Mouse (Mus musculus) liver, embryonic 16.5 days (tissue): ENCODE measurements around the gene Slc1a7. TPM values are rescaled to one million over a fixed set of nuclear protein-coding genes. Genes with fewer than 3 reads are reported as not detected.

ENCODE experiments used
- ATAC-seq: fragments of 200-750 bp; cut with Nextera tagmentation; 2 replicates; pipeline ENCODE4 v1.8.0; 2017; ENCODE audit warnings: low read depth, mild to moderate bottlenecking, moderate number of reproducible peaks, moderate library complexity
- H3K27ac ChIP-seq: fragments of 300-500 bp; sonication (generic); 2 replicates; pipeline ENCODE4 v1.5.1; 2014; ENCODE audit warnings: mild to moderate bottlenecking, low read length
- H3K27me3 ChIP-seq: fragments of 300-500 bp; sonication (generic); 2 replicates; pipeline ENCODE4 v1.6.1; 2014; ENCODE audit warnings: low read depth, low read length, mixed read lengths; ENCODE audit not compliant: control insufficient read depth, insufficient read depth
- H3K36me3 ChIP-seq: fragments of 300-500 bp; sonication (generic); 2 replicates; pipeline ENCODE4 v1.6.1; 2014; ENCODE audit warnings: mild to moderate bottlenecking; ENCODE audit not compliant: control insufficient read depth, insufficient read depth
- H3K4me1 ChIP-seq: fragments of 300-500 bp; sonication (generic); 2 replicates; pipeline ENCODE4 v1.6.1; 2014; ENCODE audit warnings: low read depth, low read length, mixed read lengths; ENCODE audit not compliant: control insufficient read depth
- H3K4me2 ChIP-seq: fragments of 300-500 bp; sonication (generic); 2 replicates; pipeline ENCODE4 v1.6.1; 2014; ENCODE audit warnings: low read depth, low read length, mixed read lengths
- H3K4me3 ChIP-seq: fragments of 300-500 bp; sonication (generic); 2 replicates; pipeline ENCODE4 v1.5.1; 2014; ENCODE audit warnings: low read depth, mild to moderate bottlenecking, low read length
- H3K9ac ChIP-seq: fragments of 300-500 bp; sonication (generic); 2 replicates; pipeline ENCODE4 v1.6.1; 2014; ENCODE audit warnings: low read depth, low read length
- H3K9me3 ChIP-seq: fragments of 300-500 bp; sonication (generic); replicated peaks from 2 replicates; pipeline ENCODE4 v1.6.1; 2016; ENCODE audit warnings: low read length; ENCODE audit not compliant: control insufficient read depth
- WGBS: fragments of 180-500 bp; shearing (Covaris S2); extraction: QIAGEN DNeasy Blood & Tissue Kit; methylation state at CpG from one replicate; pipeline ENCODE4 v1.1.7; 2014; ENCODE audit not compliant: insufficient replicate concordance; 5-methylcytosine and 5-hydroxymethylcytosine counted together
- polyA plus RNA-seq: library from polyadenylated mRNA; unstranded; fragments of >200 nt; fragmentation: Nextera tagmentation; extraction: Ambion mirVana; gene quantifications from 2 replicates; pipeline ENCODE4 v1.2.1, GENCODE M21; 2015

The Slc1a7 gene
- polyA plus RNA-seq = not detected in 2 replicates

DNA sequence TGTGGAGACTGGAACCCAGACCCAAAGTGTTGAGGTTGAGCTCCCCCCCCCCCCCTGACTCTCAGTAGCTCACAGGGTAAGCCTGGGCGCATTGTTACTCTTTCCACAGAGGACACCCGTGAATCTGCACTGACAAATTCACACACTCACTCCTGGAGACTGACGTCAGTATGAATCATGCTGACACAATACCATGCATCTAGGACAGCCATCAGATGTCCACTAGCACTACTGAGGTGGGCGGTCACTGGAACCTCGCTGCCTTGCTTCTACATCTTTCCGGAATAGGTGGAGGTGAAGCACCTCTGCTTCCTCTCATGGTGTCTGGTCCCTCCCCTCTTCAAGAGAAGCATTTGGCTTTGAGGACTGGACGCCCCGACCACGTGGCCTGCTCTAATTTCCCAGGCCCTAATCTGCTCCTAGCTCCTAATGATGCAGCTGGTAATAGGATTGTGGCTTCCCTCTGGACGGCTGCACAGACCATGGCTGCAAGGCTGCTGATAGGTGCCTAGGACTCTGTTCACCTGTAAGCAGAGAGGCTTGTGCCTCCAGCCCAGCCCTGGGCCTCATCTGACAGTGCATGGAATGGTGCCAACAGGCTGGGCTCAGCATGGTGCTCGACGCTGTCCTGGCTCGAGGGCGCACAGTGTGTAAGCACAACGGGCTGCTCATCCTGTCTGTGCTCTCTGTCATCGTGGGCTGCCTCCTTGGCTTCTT is at the start of gene Slc1a7:
TSS of gene Slc1a7 (plus strand) at position 367 of the 717 bp plus-strand sequence.
- no peaks in the 10 kb centered on the region for H3K4me1 ChIP-seq
- WGBS = 62% methylated on average over 16 of the region's 16 CpGs
- no peaks in the 10 kb centered on the region for H3K27me3 ChIP-seq
- H3K36me3 ChIP-seq = no peaks in the 10 kb centered on the region
- H3K9ac ChIP-seq = no peak within 1 kb of the TSS
- ATAC-seq = no peak
- H3K9me3 ChIP-seq = no peaks in the 10 kb centered on the region
- H3K4me3 ChIP-seq = no peak within 1 kb of the TSS
- H3K27ac ChIP-seq = no peak within 1 kb of the TSS
- no peak within 1 kb of the TSS for H3K4me2 ChIP-seq

DNA sequence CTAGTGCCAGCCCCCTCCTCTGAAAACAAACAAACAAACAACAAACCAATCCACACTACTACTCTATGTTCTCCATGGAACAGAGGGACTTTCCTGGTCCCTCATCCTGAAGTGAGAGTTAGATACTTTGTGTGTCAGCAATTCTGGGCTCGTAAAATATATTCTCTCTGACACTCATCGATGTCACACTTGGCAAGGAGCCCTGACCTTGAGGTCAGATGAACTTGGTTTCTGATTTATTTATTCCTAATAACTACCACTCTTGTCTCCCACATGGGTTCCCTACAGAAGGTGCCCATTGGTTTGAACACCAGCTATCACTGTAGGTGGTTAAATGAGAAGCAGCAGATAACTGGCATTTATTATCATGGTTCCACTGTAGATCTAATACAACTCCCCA is 47.8 kb upstream of the Slc1a7 start:
- H3K27ac ChIP-seq = no peak overlapping the region
- 74% methylated on average over 2 of the region's 2 CpGs for WGBS
- H3K36me3 ChIP-seq = no peaks in the 10 kb centered on the region
- H3K4me3 ChIP-seq = no peak overlapping the region
- no peak overlapping the region for H3K4me2 ChIP-seq
- H3K27me3 ChIP-seq = no peaks in the 10 kb centered on the region
- no peak for ATAC-seq
- peaks cover 30% of the 10 kb centered on the region for H3K4me1 ChIP-seq
- H3K9ac ChIP-seq = no peak overlapping the region
- H3K9me3 ChIP-seq = no peaks in the 10 kb centered on the region

DNA sequence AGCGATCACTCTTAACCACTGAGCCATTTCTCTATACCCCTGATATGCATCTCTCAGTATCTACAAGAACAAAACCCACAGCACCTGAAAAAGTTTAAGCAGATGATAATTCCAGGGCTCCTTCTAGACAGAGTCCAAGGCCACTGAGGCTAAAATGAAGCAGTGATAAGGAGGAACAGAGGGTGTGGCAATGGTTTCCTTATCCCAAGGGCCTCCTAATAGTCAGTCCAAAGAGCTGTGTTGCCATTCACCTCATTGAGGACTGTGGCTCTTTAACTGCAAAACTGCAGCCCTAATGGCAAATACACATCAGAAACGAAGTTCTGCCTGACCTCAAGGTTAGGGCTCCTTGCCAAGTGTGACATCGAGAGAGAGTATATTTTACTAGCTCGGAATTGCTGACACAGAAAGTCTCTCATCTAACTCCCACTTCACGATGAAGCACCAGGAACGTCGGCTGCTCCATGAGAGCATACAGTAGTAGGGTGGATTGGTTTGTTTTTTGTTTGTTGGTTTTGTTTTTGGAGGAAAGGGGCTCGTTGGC is 46.9 kb upstream of the Slc1a7 start:
- H3K4me1 ChIP-seq = peaks cover 30% of the 10 kb centered on the region
- peak overlapping the region; percentile 94 for H3K9ac ChIP-seq
- H3K36me3 ChIP-seq = no peaks in the 10 kb centered on the region
- H3K4me2 ChIP-seq = peak overlapping the region; percentile 87
- WGBS = 59% methylated on average over 8 of the region's 8 CpGs
- peak; percentile 13; the same call in 1 of the 2 replicates for ATAC-seq
- H3K4me3 ChIP-seq = peak overlapping the region; percentile 91
- H3K9me3 ChIP-seq = no peaks in the 10 kb centered on the region
- H3K27ac ChIP-seq = peak overlapping the region; percentile 87
- H3K27me3 ChIP-seq = no peaks in the 10 kb centered on the region

DNA sequence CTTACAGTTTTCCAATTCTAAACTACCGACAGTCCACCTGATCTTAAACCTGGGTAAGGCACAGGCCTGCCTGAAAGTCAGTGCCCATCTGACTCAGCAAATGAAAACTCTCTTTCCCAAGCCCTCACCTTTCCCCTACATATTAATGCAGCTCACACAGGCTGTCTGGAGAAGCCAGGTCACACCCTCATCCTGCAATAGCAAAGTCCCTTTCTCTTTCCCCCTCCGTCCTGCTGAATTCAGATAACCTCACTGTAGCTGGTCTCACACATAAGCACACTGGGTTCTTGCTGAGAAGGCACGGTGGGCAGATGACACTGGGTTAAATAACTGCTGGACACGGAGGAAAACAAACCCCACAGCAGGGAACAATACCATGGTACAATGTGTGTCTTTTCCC is 46.2 kb upstream of the Slc1a7 start:
- H3K9ac ChIP-seq = peak overlapping the region; percentile 94
- H3K4me2 ChIP-seq = peak overlapping the region; percentile 87
- H3K9me3 ChIP-seq = no peaks in the 10 kb centered on the region
- H3K27ac ChIP-seq = peak overlapping the region; percentile 87
- H3K4me3 ChIP-seq = peak overlapping the region; percentile 91
- peak; percentile 45 for ATAC-seq
- WGBS = 20% methylated on average over 4 of the region's 4 CpGs
- peaks cover 30% of the 10 kb centered on the region for H3K4me1 ChIP-seq
- H3K36me3 ChIP-seq = no peaks in the 10 kb centered on the region
- H3K27me3 ChIP-seq = no peaks in the 10 kb centered on the region

DNA sequence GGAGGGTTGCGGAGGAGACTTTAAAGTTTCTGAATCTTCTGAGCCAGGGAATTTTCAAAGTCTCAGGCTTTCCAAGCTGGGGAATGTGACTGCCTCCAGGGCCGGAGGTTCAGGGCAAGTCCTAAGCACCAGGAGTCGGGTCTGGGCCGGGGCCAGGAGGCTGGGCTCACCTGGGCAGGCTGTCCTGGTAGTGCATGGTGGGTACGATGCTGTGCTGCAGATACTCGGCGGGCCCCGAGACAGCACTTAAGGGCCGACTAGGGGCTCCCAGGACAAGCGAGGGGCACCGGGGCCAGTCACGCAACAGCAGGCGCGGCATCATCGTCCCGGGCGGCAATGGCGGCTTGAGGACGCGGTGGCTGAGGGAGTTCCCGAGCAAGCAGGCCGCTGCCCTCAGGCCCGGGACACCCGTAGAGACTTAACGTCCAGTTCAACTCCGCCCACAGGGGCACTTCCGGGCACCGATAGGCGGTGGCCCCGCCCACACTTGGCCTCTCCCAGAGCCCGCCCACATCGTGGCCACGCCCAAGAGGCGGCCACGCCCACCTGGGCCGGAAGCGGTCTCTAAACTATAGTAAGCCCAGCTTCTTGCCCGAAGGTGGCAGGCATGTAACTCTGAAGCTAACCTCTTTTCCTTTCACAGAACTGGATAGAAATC is 44.9 kb upstream of the Slc1a7 start, which contains the start of gene Cpt2:
TSS of gene Cpt2 (minus strand) at position 466 of the 658 bp plus-strand sequence.
- peak within 1 kb of the TSS; percentile 91 for H3K4me3 ChIP-seq
- no peaks in the 10 kb centered on the region for H3K27me3 ChIP-seq
- peak; percentile 92 for ATAC-seq
- H3K4me1 ChIP-seq = peaks cover 38% of the 10 kb centered on the region
- H3K9ac ChIP-seq = peak within 1 kb of the TSS; percentile 94
- peak within 1 kb of the TSS; percentile 87 for H3K4me2 ChIP-seq
- peak within 1 kb of the TSS; percentile 87 for H3K27ac ChIP-seq
- WGBS = under 1% methylated on average over 38 of the region's 38 CpGs
- H3K9me3 ChIP-seq = no peaks in the 10 kb centered on the region
- no peaks in the 10 kb centered on the region for H3K36me3 ChIP-seq

DNA sequence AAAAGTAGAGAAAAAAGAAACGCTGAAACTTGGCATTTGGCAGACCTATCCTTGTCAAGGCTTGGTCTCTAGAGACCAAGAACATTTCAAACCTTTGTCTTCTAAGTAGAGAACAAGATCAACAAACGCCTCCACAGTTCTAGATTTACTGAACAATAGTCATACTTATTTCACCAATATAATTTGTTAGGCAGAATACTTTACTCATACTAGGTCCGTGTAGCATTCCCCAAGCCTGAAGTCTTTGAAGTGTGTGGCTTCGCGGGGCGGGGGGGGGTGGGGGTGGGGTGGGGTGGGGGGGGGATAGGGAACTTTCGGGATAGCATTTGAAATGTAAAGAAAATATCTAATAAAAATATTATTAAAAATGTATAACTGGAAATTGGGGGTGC is 44.3 kb upstream of the Slc1a7 start:
- H3K4me1 ChIP-seq = peaks cover 43% of the 10 kb centered on the region
- peak overlapping the region; percentile 87 for H3K4me2 ChIP-seq
- no peaks in the 10 kb centered on the region for H3K36me3 ChIP-seq
- 38% methylated on average over 7 of the region's 7 CpGs for WGBS
- H3K27me3 ChIP-seq = no peaks in the 10 kb centered on the region
- peak overlapping the region; percentile 46 for H3K9ac ChIP-seq
- ATAC-seq = no peak
- no peaks in the 10 kb centered on the region for H3K9me3 ChIP-seq
- H3K4me3 ChIP-seq = peak overlapping the region; percentile 91
- peak overlapping the region; percentile 56; the same call in 1 of the 2 replicates for H3K27ac ChIP-seq

DNA sequence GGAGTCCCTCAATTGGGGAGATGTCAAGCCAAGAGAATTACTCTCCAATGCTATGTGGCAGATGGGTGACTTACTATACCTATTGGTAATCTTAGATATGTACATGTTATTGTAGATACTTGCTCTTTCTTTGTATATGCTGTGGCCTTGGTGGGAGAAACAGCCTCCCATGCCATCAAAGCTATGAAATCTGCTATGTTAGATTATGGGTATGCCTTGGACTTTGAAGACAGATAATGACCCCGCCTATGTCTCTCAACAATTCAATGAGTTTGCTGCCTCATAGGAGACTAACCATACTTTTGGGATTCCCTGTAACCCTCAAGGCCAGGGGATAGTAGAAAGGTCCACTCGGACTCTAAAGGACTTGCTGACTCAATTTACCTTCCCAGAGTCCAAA is 39.9 kb upstream of the Slc1a7 start:
- H3K4me1 ChIP-seq = peaks cover 13% of the 10 kb centered on the region
- H3K36me3 ChIP-seq = no peaks in the 10 kb centered on the region
- no peak overlapping the region for H3K27ac ChIP-seq
- 27% methylated on average over 2 of the region's 2 CpGs for WGBS
- no peaks in the 10 kb centered on the region for H3K9me3 ChIP-seq
- no peak overlapping the region for H3K4me3 ChIP-seq
- no peak overlapping the region for H3K4me2 ChIP-seq
- ATAC-seq = peak; percentile 12; the same call in 1 of the 2 replicates
- no peak overlapping the region for H3K9ac ChIP-seq
- no peaks in the 10 kb centered on the region for H3K27me3 ChIP-seq

DNA sequence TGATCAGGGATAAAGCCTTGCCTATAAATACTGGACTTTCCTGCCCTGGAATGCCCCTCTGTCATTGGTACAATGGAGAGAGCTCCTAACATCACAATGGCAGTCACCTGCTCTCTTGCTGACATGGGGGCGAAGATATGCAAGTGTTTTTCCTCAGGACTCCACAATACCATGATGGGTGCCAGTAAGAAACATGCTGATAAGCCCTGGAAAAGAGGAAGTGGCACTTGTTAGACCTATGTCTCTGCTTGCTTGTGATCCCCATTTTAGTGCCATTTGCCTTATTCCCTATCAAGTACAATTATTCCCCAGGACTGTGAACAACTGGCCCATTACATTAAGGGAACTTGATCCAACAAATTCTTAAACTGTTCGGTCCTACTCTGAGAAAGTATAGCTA is 39.4 kb upstream of the Slc1a7 start:
- 61% methylated on average over 2 of the region's 2 CpGs for WGBS
- H3K9ac ChIP-seq = no peak overlapping the region
- no peak overlapping the region for H3K4me3 ChIP-seq
- no peaks in the 10 kb centered on the region for H3K36me3 ChIP-seq
- no peaks in the 10 kb centered on the region for H3K9me3 ChIP-seq
- H3K4me2 ChIP-seq = no peak overlapping the region
- no peaks in the 10 kb centered on the region for H3K27me3 ChIP-seq
- H3K4me1 ChIP-seq = peaks cover 13% of the 10 kb centered on the region
- no peak for ATAC-seq
- no peak overlapping the region for H3K27ac ChIP-seq

DNA sequence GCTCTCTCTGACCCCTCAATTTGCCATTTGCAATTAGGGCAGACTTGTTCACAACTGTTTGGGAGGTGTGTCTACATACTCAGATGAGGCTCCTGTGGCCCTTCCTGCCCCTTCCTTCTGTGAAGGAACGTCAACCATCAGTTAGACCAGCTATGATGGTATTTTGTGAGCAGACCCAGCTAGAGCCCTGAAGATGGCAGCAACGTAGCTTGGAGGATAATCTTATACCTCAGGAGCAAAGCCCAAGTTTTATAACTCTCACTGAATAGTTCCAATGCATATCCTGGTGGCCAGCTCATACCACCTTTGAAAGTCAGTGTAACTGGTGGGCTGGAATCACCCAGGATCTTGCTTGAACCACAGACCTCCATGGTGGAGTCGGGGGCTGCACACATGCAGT is 36.7 kb upstream of the Slc1a7 start:
- no peaks in the 10 kb centered on the region for H3K27me3 ChIP-seq
- peaks cover 13% of the 10 kb centered on the region for H3K4me1 ChIP-seq
- no peaks in the 10 kb centered on the region for H3K36me3 ChIP-seq
- H3K9me3 ChIP-seq = no peaks in the 10 kb centered on the region
- ATAC-seq = no peak
- WGBS = 61% methylated on average over 3 of the region's 3 CpGs
- H3K9ac ChIP-seq = no peak overlapping the region
- no peak overlapping the region for H3K4me3 ChIP-seq
- H3K27ac ChIP-seq = no peak overlapping the region
- H3K4me2 ChIP-seq = no peak overlapping the region
